Mouse (Mus musculus) lung, embryonic 14.5 days (tissue): Measurements from ENCODE around the gene Sidt2. TPM values are rescaled to one million over a fixed set of nuclear protein-coding genes. Genes with fewer than 3 reads are reported as not detected.

Experiments used
- ATAC-seq: fragments of 200-750 bp; cut with Nextera tagmentation; 2 replicates; pipeline ENCODE4 v1.8.0; 2017; ENCODE audit warnings: mild to moderate bottlenecking, moderate TSS enrichment, moderate library complexity; ENCODE audit not compliant: insufficient read depth
- DNase-seq: peaks from one replicate; pipeline ENCODE4 v3.0.0-alpha.2; 2015
- H3K27ac ChIP-seq: fragments of 300-500 bp; sonication (generic); 2 replicates; pipeline ENCODE4 v1.5.1; 2014; ENCODE audit warnings: low read depth, mild to moderate bottlenecking, moderate library complexity
- H3K27me3 ChIP-seq: fragments of 300-500 bp; sonication (generic); 2 replicates; pipeline ENCODE4 v1.6.1; 2014; ENCODE audit warnings: low read length, control low read depth; ENCODE audit not compliant: insufficient read depth
- H3K36me3 ChIP-seq: fragments of 300-500 bp; sonication (generic); 2 replicates; pipeline ENCODE4 v1.6.1; 2014; ENCODE audit warnings: control low read depth; ENCODE audit not compliant: insufficient read depth
- H3K4me1 ChIP-seq: fragments of 300-500 bp; sonication (generic); 2 replicates; pipeline ENCODE4 v1.6.1; 2014; ENCODE audit warnings: antibody characterized with exemption, control low read depth; ENCODE audit not compliant: insufficient read depth
- H3K4me2 ChIP-seq: fragments of 300-500 bp; sonication (generic); 2 replicates; pipeline ENCODE4 v1.6.1; 2014; ENCODE audit warnings: mild to moderate bottlenecking
- H3K4me3 ChIP-seq: fragments of 300-500 bp; sonication (generic); 2 replicates; pipeline ENCODE4 v1.5.1; 2014; ENCODE audit warnings: low read depth, low read length
- H3K9ac ChIP-seq: fragments of 300-500 bp; sonication (generic); 2 replicates; pipeline ENCODE4 v1.6.1; 2014
- H3K9me3 ChIP-seq: fragments of 300-500 bp; sonication (generic); 2 replicates; pipeline ENCODE4 v1.6.1; 2016; ENCODE audit warnings: low read depth, low read length, control low read depth
- CTCF ChIP-seq: IDR thresholded peaks from 2 replicates; pipeline ENCODE4 v1.5.1; 2016; ENCODE audit warnings: antibody characterized with exemption, low read depth
- WGBS: fragments of 180-500 bp; shearing (Covaris S2); extraction: QIAGEN DNeasy Blood & Tissue Kit; methylation state at CpG from one replicate; pipeline ENCODE4 v1.1.7; 2014; 5-methylcytosine and 5-hydroxymethylcytosine counted together
- polyA plus RNA-seq: library from polyadenylated mRNA; unstranded; fragments of >200 nt; fragmentation: Nextera tagmentation; extraction: Ambion mirVana; gene quantifications from 2 replicates; pipeline ENCODE4 v1.2.1, GENCODE M21; 2014

Sidt2 gene
- polyA plus RNA-seq, 1 experiment from 2014 or later, result 34.3 TPM

GRCm38 (mm10) chr9:45932571-45933415 lies 22.3 kb downstream of the Sidt2 start:
- Histone ChIP-seq H3K9me3 (no peaks in the 10 kb centered on the region), H3K27me3 (no peaks in the 10 kb centered on the region), H3K4me1 (peaks cover 7% of the 10 kb centered on the region; the same call in 1 of the 2 replicates), H3K9ac (peak overlapping the region; percentile 29; the same call in 1 of the 2 replicates), H3K27ac (peak overlapping the region; percentile 49), H3K4me3 (peak overlapping the region; percentile 22; the same call in 1 of the 2 replicates), H3K36me3 (peaks cover 35% of the 10 kb centered on the region), H3K4me2 (peak overlapping the region; percentile 61)
- DNase-seq, result peak; percentile 23
- WGBS, result 51% methylated on average over 11 of the region's 11 CpGs
- no peak for ATAC-seq
- TF ChIP-seq CTCF, result no peak

GRCm38 (mm10) chr9:45931958-45932357 lies 23.1 kb downstream of the Sidt2 start:
- no peak for TF ChIP-seq CTCF
- Histone ChIP-seq H3K9ac (no peak overlapping the region), H3K36me3 (peaks cover 44% of the 10 kb centered on the region), H3K27ac (peak overlapping the region; percentile 49), H3K4me3 (no peak overlapping the region), H3K9me3 (no peaks in the 10 kb centered on the region), H3K27me3 (no peaks in the 10 kb centered on the region), H3K4me2 (no peak overlapping the region; the same call in 1 of the 2 replicates), H3K4me1 (peaks cover 7% of the 10 kb centered on the region; the same call in 1 of the 2 replicates)
- DNase-seq (peak; percentile 75), ATAC-seq (no peak)
- WGBS, result 18% methylated on average over 1 of the region's 1 CpGs

- no peak for TF ChIP-seq CTCF
- Histone ChIP-seq H3K27ac (no peak overlapping the region), H3K9ac (no peak overlapping the region), H3K4me2 (no peak overlapping the region), H3K4me1 (peaks cover 4% of the 10 kb centered on the region; the same call in 1 of the 2 replicates), H3K9me3 (no peaks in the 10 kb centered on the region), H3K36me3 (peaks cover 50% of the 10 kb centered on the region), H3K27me3 (no peaks in the 10 kb centered on the region), H3K4me3 (no peak overlapping the region)
- ATAC-seq (no peak), DNase-seq (no peak)
- 80% methylated on average over 5 of the region's 5 CpGs for WGBS
These were observed 25.8 kb downstream of the Sidt2 start for GRCm38 (mm10) chr9:45929285-45929684.

- no peak for TF ChIP-seq CTCF
- peak; percentile 40 for DNase-seq
- H3K36me3 ChIP-seq, result peaks cover 55% of the 10 kb centered on the region
- no peak overlapping the region for H3K4me2 ChIP-seq
- H3K4me1 ChIP-seq, result no peaks in the 10 kb centered on the region
- 24% methylated on average over 1 of the region's 1 CpGs for WGBS
- peak overlapping the region; percentile 26; the same call in 1 of the 2 replicates for H3K27ac ChIP-seq
- no peak overlapping the region for H3K9ac ChIP-seq
- H3K4me3 ChIP-seq, result no peak overlapping the region
- no peaks in the 10 kb centered on the region for H3K27me3 ChIP-seq
- ATAC-seq, result peak; percentile 60; the same call in 1 of the 2 replicates
- no peaks in the 10 kb centered on the region for H3K9me3 ChIP-seq
These were observed 35.2 kb downstream of the Sidt2 start for GRCm38 (mm10) chr9:45919895-45920294.

- DNase-seq (peak; percentile 72), ATAC-seq (peak; percentile 63)
- 74% methylated on average over 5 of the region's 5 CpGs for WGBS
- Histone ChIP-seq H3K27ac (peak overlapping the region; percentile 48; the same call in 1 of the 2 replicates), H3K36me3 (peaks cover 72% of the 10 kb centered on the region), H3K4me1 (no peaks in the 10 kb centered on the region), H3K9me3 (no peaks in the 10 kb centered on the region), H3K4me3 (no peak overlapping the region), H3K4me2 (no peak overlapping the region), H3K9ac (no peak overlapping the region), H3K27me3 (no peaks in the 10 kb centered on the region)
- no peak for TF ChIP-seq CTCF
These were observed 37.8 kb downstream of the Sidt2 start for GRCm38 (mm10) chr9:45917041-45917934.

- no peaks in the 10 kb centered on the region for H3K27me3 ChIP-seq
- no peak overlapping the region for H3K4me2 ChIP-seq
- no peak overlapping the region for H3K4me3 ChIP-seq
- WGBS, result 90% methylated on average over 2 of the region's 2 CpGs
- no peak overlapping the region for H3K9ac ChIP-seq
- no peak overlapping the region for H3K27ac ChIP-seq
- ATAC-seq (no peak), DNase-seq (no peak)
- H3K36me3 ChIP-seq, result peaks cover 80% of the 10 kb centered on the region
- H3K4me1 ChIP-seq, result no peaks in the 10 kb centered on the region
- H3K9me3 ChIP-seq, result no peaks in the 10 kb centered on the region
- no peak for TF ChIP-seq CTCF
These were observed 39.4 kb downstream of the Sidt2 start for GRCm38 (mm10) chr9:45915659-45916058.
